Comparison of ENCODE assay signal across 8 mouse cellular contexts in genomic region chr11:116434287-116434966, GRCm38 (mm10). TPM values are rescaled to one million over a fixed set of nuclear protein-coding genes. Genes with fewer than 3 reads are reported as not detected.
DNase-seq lines count a peak whose midpoint lies in the region; ATAC-seq and TF ChIP-seq lines count a peak whose summit lies in the region.

No protein-coding gene starts in this region.

- H3K4me2 ChIP-seq in forebrain, embryonic 11.5 days (ENCODE audit: low read depth, low read length, severe bottlenecking), result peak overlapping the region; percentile 84

- under 1% methylated on average over 40 of the region's 67 CpGs for WGBS in forebrain, embryonic 11.5 days

- peaks cover 39% of the 10 kb centered on the region for H3K36me3 ChIP-seq in G1E (replicated peaks)
- H3K36me3 ChIP-seq in forebrain, embryonic 11.5 days (ENCODE audit: control insufficient read depth, insufficient read depth, low read length), result peaks cover 6% of the 10 kb centered on the region; the same call in 1 of the 2 replicates

- H3K4me3 ChIP-seq in G1E (ENCODE audit: low read depth, low read length), result peak overlapping the region; percentile 82
- peak overlapping the region; percentile 93 for H3K4me3 ChIP-seq in forebrain, embryonic 11.5 days (ENCODE audit: low read depth, low read length)

- ATAC-seq in G1E (ENCODE audit: extremely low read depth, insufficient number of reproducible peaks, low FRiP score, poor library complexity, severe bottlenecking), result no peak
- peak; percentile 10; the same call in 1 of the 2 replicates for ATAC-seq in forebrain, embryonic 11.5 days (replicated peaks; ENCODE audit: low FRiP score)

- H3K4me1 ChIP-seq in G1E (ENCODE audit: insufficient read depth, low read depth, low read length), result peaks cover 67% of the 10 kb centered on the region
- peaks cover 7% of the 10 kb centered on the region; the same call in 1 of the 2 replicates for H3K4me1 ChIP-seq in forebrain, embryonic 11.5 days (replicated peaks; ENCODE audit: control insufficient read depth, insufficient read depth, low read length)

- peak overlapping the region; percentile 84 for H3K27ac ChIP-seq in forebrain, embryonic 11.5 days (ENCODE audit: low read depth, low read length)

- intact Hi-C loops in heart, postnatal 14 days (cut with DNase I), result no loop called here

- H3K9me3 ChIP-seq in G1E (replicated peaks), result no peaks in the 10 kb centered on the region
- no peaks in the 10 kb centered on the region for H3K9me3 ChIP-seq in forebrain, embryonic 11.5 days (ENCODE audit: control insufficient read depth, low read length)

- DNase-seq in G1E (ENCODE audit: low spot score), result peak; percentile 64
- peak; percentile 45 for DNase-seq in c-Kit-negative CD71-positive TER-119-positive erythroid progenitor cells, embryonic 14.5 days (ENCODE audit: low read depth, low spot score)
- peak; percentile 85 for DNase-seq in forebrain, embryonic 11.5 days (ENCODE audit: low spot score)
- DNase-seq in heart, postnatal 14 days, result peak; percentile 84 to 86
- DNase-seq in layer of hippocampus, postnatal 14 days (ENCODE audit: low spot score in 2 of 2), result peak; percentile 60 to 65
- DNase-seq in lung, postnatal 36 days, result peak; percentile 83
- DNase-seq in right cerebral cortex, postnatal 25 days, result peak; percentile 69
- peak; percentile 75 for DNase-seq in yolk sac, embryonic 10.5 days (ENCODE audit: low spot score)

- no peak for TF ChIP-seq CTCF in G1E (IDR thresholded peaks at IDR 0.05; ENCODE audit: low read depth, low read length)

- H3K9ac ChIP-seq in forebrain, embryonic 11.5 days (ENCODE audit: low read length), result peak overlapping the region; percentile 96

- H3K27me3 ChIP-seq in G1E (ENCODE audit: insufficient read depth, low read length), result no peaks in the 10 kb centered on the region
- peaks cover 3% of the 10 kb centered on the region; the same call in 1 of the 2 replicates for H3K27me3 ChIP-seq in forebrain, embryonic 11.5 days (ENCODE audit: control insufficient read depth, insufficient read depth, low read length)

RNA-seq across cellular contexts. Expression of gene Ubald2, which starts 0.5 kb away (rescaled TPM):
- total RNA-seq in G1E (2014; fragmentation: Nextera tagmentation), result 184 and 210 TPM in 2 replicates
- total RNA-seq in G1E (2017), result 114 and 161 TPM in 2 replicates
- polyA plus RNA-seq in G1E (2012), result 710 and 1,104 TPM in 2 replicates
- polyA plus RNA-seq in forebrain, embryonic 11.5 days (2014; fragmentation: Nextera tagmentation; extraction: Ambion mirVana), result 80.2 and 83.7 TPM in 2 replicates
- 10 to 100 TPM; 41.2 to 42.9 TPM for total RNA-seq in heart, postnatal 14 days (2021)
- 10 to 100 TPM; 38.7 to 41.4 TPM for total RNA-seq in layer of hippocampus, postnatal 14 days (2021)

RNA-seq across cellular contexts. Expression of gene Rnf157, which starts 21.6 kb away (rescaled TPM):
- total RNA-seq in G1E (2014; fragmentation: Nextera tagmentation) (19.4 and 23.7 TPM in 2 replicates), G1E (2017) (10.0 and 10.6 TPM in 2 replicates)
- 6.1 and 7.1 TPM in 2 replicates for polyA plus RNA-seq in G1E (2012)
- polyA plus RNA-seq in forebrain, embryonic 11.5 days (2014; fragmentation: Nextera tagmentation; extraction: Ambion mirVana), result 25.0 and 26.1 TPM in 2 replicates
- 1 to 10 TPM; 5.8 to 8.8 TPM for total RNA-seq in heart, postnatal 14 days (2021)
- 100 to 1,000 TPM; 236 to 242 TPM for total RNA-seq in layer of hippocampus, postnatal 14 days (2021)

RNA-seq across cellular contexts. Expression of gene Qrich2, which starts 31.6 kb away (rescaled TPM):
- total RNA-seq in G1E (2014; fragmentation: Nextera tagmentation), result not detected in 2 replicates
- total RNA-seq in G1E (2017), result 0.05 and 0.06 TPM in 2 replicates
- polyA plus RNA-seq in G1E (2012), result 0.07 and 0.16 TPM in 2 replicates
- polyA plus RNA-seq in forebrain, embryonic 11.5 days (2014; fragmentation: Nextera tagmentation; extraction: Ambion mirVana), result not detected in 2 replicates
- not detected for total RNA-seq in heart, postnatal 14 days (2021)
- under 1 TPM in 1 of 2 experiments, not detected in 1; 0.07 TPM for total RNA-seq in layer of hippocampus, postnatal 14 days (2021)

RNA-seq across cellular contexts. Expression of gene Prpsap1, which starts 59.6 kb away (rescaled TPM):
- 53.7 and 56.6 TPM in 2 replicates for total RNA-seq in G1E (2014; fragmentation: Nextera tagmentation)
- total RNA-seq in G1E (2017), result 33.3 and 42.2 TPM in 2 replicates
- 53.9 and 69.4 TPM in 2 replicates for polyA plus RNA-seq in G1E (2012)
- polyA plus RNA-seq in forebrain, embryonic 11.5 days (2014; fragmentation: Nextera tagmentation; extraction: Ambion mirVana), result 188 and 195 TPM in 2 replicates
- 10 to 100 TPM; 41.5 to 45.4 TPM for total RNA-seq in heart, postnatal 14 days (2021)
- 10 to 100 TPM; 86.1 to 90.6 TPM for total RNA-seq in layer of hippocampus, postnatal 14 days (2021)

Comparison
In these comparisons a context has a peak if more than half of its experiments do, and no peak if none do; other contexts are left out.
1. RNA of gene Rnf157, which starts 21.6 kb away (total RNA-seq): 236 to 242 TPM in layer of hippocampus, postnatal 14 days; 10.0 to 23.7 TPM in G1E and 5.8 to 8.8 TPM in heart, postnatal 14 days; every median in the first group is over 4 times any median in the second.
2. Peak in every context shown above with its lines, with median percentiles within 50 percentile points of each other: DNase-seq.